ENCODE assay signal across 11 mouse cellular contexts in genomic region chr11:119197618-119198563, GRCm38 (mm10). TPM values are rescaled to one million over a fixed set of nuclear protein-coding genes. Genes with fewer than 3 reads are reported as not detected.
DNase-seq lines count a peak whose midpoint lies in the region; ATAC-seq and TF ChIP-seq lines count a peak whose summit lies in the region.
"Had no signal": no experiment of that assay in that cellular context is flagged by ENCODE, and none has a peak within 500 bp of the region (broad histone marks: within the 10 kb centered on the region; RNA-seq: fewer than 3 reads in every experiment).

No protein-coding gene starts in this region.

- DNase-seq in kidney, postnatal 0 days (ENCODE audit: low spot score), result no peak
- no peak for DNase-seq in kidney, adult 9 months
- DNase-seq in MEL (ENCODE audit: low read depth, low spot score), result no peak
- peak; percentile 80 to 86 for DNase-seq in cerebellum, adult 18-20 months
- DNase-seq in hindbrain, embryonic 14.5 days (ENCODE audit: low spot score), result no peak
- DNase-seq in urinary bladder, postnatal 4 days (ENCODE audit: low spot score in 2 of 2), result no peak
- DNase-seq in frontal cortex, postnatal 25 days (ENCODE audit: low spot score in 2 of 2), result no peak
- no peak for DNase-seq in lung, postnatal 10 days

- no peak overlapping the region for H3K4me2 ChIP-seq in kidney, postnatal 0 days (ENCODE audit: low read length)
- H3K4me2 ChIP-seq in hindbrain, embryonic 14.5 days (replicated peaks), result no peak overlapping the region
- H3K4me2 ChIP-seq: heart, embryonic 13.5 days; limb, embryonic 12.5 days had no signal

- ATAC-seq in kidney, postnatal 0 days (replicated peaks; ENCODE audit: low FRiP score, low read depth), result 0 out of 2 replicates have a peak, but pooled peaks have one; percentile 13
- no peak for ATAC-seq in hindbrain, embryonic 14.5 days (ENCODE audit: low FRiP score)

- 83% methylated on average over 18 of the region's 18 CpGs for WGBS in kidney, postnatal 0 days
- WGBS in hindbrain, embryonic 14.5 days, result 76% methylated on average over 18 of the region's 18 CpGs

- H3K4me1 ChIP-seq in kidney, postnatal 0 days (replicated peaks; ENCODE audit: insufficient read depth, low read length), result no peaks in the 10 kb centered on the region
- H3K4me1 ChIP-seq in MEL (ENCODE audit: control insufficient read depth in 1 of 2, insufficient read depth in 2 of 2, low read length in 2 of 2), result no peaks in the 10 kb centered on the region
- no peaks in the 10 kb centered on the region for H3K4me1 ChIP-seq in hindbrain, embryonic 14.5 days (replicated peaks; ENCODE audit: control insufficient read depth, insufficient read depth, low read length)

- 0 out of 2 replicates have a peak, but pooled peaks cover 3% of the 10 kb centered on the region for H3K36me3 ChIP-seq in kidney, postnatal 0 days (ENCODE audit: insufficient read depth, low read length)
- no peaks in the 10 kb centered on the region; a peak in 1 of 4 replicates for H3K36me3 ChIP-seq in MEL (ENCODE audit: control insufficient read depth in 1 of 2, insufficient read depth in 2 of 2, low read length in 2 of 2)
- peaks cover 4% of the 10 kb centered on the region; the same call in 1 of the 2 replicates for H3K36me3 ChIP-seq in hindbrain, embryonic 14.5 days (replicated peaks; ENCODE audit: control insufficient read depth, insufficient read depth)

- TF ChIP-seq EP300 in MEL (IDR thresholded peaks at IDR 0.05; ENCODE audit: low read depth in 1 of 2, low read length in 2 of 2), result no peak

- H3K27me3 ChIP-seq in kidney, postnatal 0 days (ENCODE audit: insufficient read depth, low read length), result no peaks in the 10 kb centered on the region
- no peaks in the 10 kb centered on the region for H3K27me3 ChIP-seq in MEL (ENCODE audit: control insufficient read depth in 1 of 2, insufficient read depth in 2 of 2, low read length in 2 of 2)
- H3K27me3 ChIP-seq in hindbrain, embryonic 14.5 days (ENCODE audit: control insufficient read depth, insufficient read depth, low read length), result no peaks in the 10 kb centered on the region
- H3K27me3 ChIP-seq: heart, embryonic 13.5 days; limb, embryonic 12.5 days had no signal

- H3K4me3 ChIP-seq in kidney, postnatal 0 days (replicated peaks; ENCODE audit: low read depth, low read length), result no peak overlapping the region
- H3K4me3 ChIP-seq in MEL (ENCODE audit: control insufficient read depth in 1 of 2, insufficient read depth in 1 of 2, low read depth in 2 of 2, low read length in 2 of 2), result no peak overlapping the region
- no peak overlapping the region for H3K4me3 ChIP-seq in hindbrain, embryonic 14.5 days (replicated peaks; ENCODE audit: low read length)
- H3K4me3 ChIP-seq: heart, embryonic 13.5 days; limb, embryonic 12.5 days had no signal

- H3K27ac ChIP-seq in kidney, postnatal 0 days, result no peak overlapping the region
- H3K27ac ChIP-seq in MEL (ENCODE audit: control insufficient read depth, low read depth, low read length), result no peak overlapping the region
- peak overlapping the region; percentile 26; the same call in 1 of the 2 replicates for H3K27ac ChIP-seq in hindbrain, embryonic 14.5 days
- H3K27ac ChIP-seq: heart, embryonic 13.5 days; limb, embryonic 12.5 days; macrophage had no signal

- TF ChIP-seq CTCF in kidney, postnatal 0 days (IDR thresholded peaks at IDR 0.05; ENCODE audit: low read depth), result no peak
- TF ChIP-seq CTCF in MEL (IDR thresholded peaks at IDR 0.05 in 2 of 3, conservative IDR thresholded peaks at IDR 0.05 in 1 of 3; ENCODE audit: control insufficient read depth in 1 of 3, insufficient read depth in 1 of 3, low read depth in 2 of 3, low read length in 3 of 3, poor library complexity in 1 of 3, severe bottlenecking in 1 of 3), result no peak

- TF ChIP-seq POLR2A in MEL (IDR thresholded peaks at IDR 0.05; ENCODE audit: control insufficient read depth in 1 of 2, insufficient read depth in 1 of 2, low read depth in 1 of 2, low read length in 2 of 2, poor library complexity in 1 of 2), result no peak

- H3K9ac ChIP-seq in kidney, postnatal 0 days (ENCODE audit: low read depth, low read length), result no peak overlapping the region
- H3K9ac ChIP-seq in MEL (ENCODE audit: control insufficient read depth, low read depth, low read length, poor library complexity, severe bottlenecking), result no peak overlapping the region
- H3K9ac ChIP-seq in hindbrain, embryonic 14.5 days, result no peak overlapping the region
- H3K9ac ChIP-seq: heart, embryonic 13.5 days; limb, embryonic 12.5 days had no signal

- H3K9me3 ChIP-seq in kidney, postnatal 0 days (replicated peaks; ENCODE audit: low read length), result no peaks in the 10 kb centered on the region
- no peaks in the 10 kb centered on the region for H3K9me3 ChIP-seq in MEL (replicated peaks; ENCODE audit: insufficient read depth, low read length)
- no peaks in the 10 kb centered on the region for H3K9me3 ChIP-seq in hindbrain, embryonic 14.5 days (ENCODE audit: control insufficient read depth, low read length)
- H3K9me3 ChIP-seq: heart, embryonic 13.5 days; limb, embryonic 12.5 days had no signal

- no peak for TF ChIP-seq RAD21 in MEL (IDR thresholded peaks at IDR 0.05; ENCODE audit: low read depth, low read length)

- H3K79me2 ChIP-seq in MEL (ENCODE audit: control insufficient read depth, insufficient read depth, low read length, poor library complexity), result no peaks in the 10 kb centered on the region

TF ChIP-seq in MEL, 35 proteins besides CTCF, POLR2A, EP300 and RAD21:
- TF ChIP-seq USF1 (IDR thresholded peaks at IDR 0.05; ENCODE audit: low read depth, low read length) (0 out of 2 replicates have a peak, but pooled peaks have one; percentile 33), ZKSCAN1 (IDR thresholded peaks at IDR 0.05; ENCODE audit: low read depth, low read length) (peak; percentile 84), SMC3 (IDR thresholded peaks at IDR 0.05; ENCODE audit: low read depth, low read length) (no peak), ELF1 (IDR thresholded peaks at IDR 0.05; ENCODE audit: low read depth, low read length) (no peak), ZNF384 (IDR thresholded peaks at IDR 0.05; ENCODE audit: low read depth, low read length) (no peak)

RNA-seq across cellular contexts. Expression of gene Tbc1d16, which starts 30.4 kb away (rescaled TPM):
- 9.2 and 9.5 TPM in 2 replicates for polyA plus RNA-seq in kidney, postnatal 0 days (2015; fragmentation: Nextera tagmentation; extraction: Ambion mirVana)
- total RNA-seq in MEL (2012; rRNA removed), result 12.0 and 13.6 TPM in 2 replicates
- 10 to 100 TPM in 1 of 2 experiments, not detected in 1; 19.2 TPM for polyA plus RNA-seq in MEL (2012; ENCODE audit: insufficient read depth in 1 of 2, insufficient read length in 2 of 2, low read depth in 1 of 2, low replicate concordance in 2 of 2, missing spikeins in 1 of 2)
- polyA plus RNA-seq in hindbrain, embryonic 14.5 days (2014; fragmentation: Nextera tagmentation; extraction: Ambion mirVana), result 39.3 and 41.2 TPM in 2 replicates

RNA-seq across cellular contexts. Expression of gene Ccdc40, which starts 30.5 kb away (rescaled TPM):
- 3.3 and 4.0 TPM in 2 replicates for polyA plus RNA-seq in kidney, postnatal 0 days (2015; fragmentation: Nextera tagmentation; extraction: Ambion mirVana)
- total RNA-seq in MEL (2012; rRNA removed), result 0.46 and 0.92 TPM in 2 replicates
- 1 to 10 TPM in 1 of 2 experiments, not detected in 1; 1.9 TPM for polyA plus RNA-seq in MEL (2012; ENCODE audit: insufficient read depth in 1 of 2, insufficient read length in 2 of 2, low read depth in 1 of 2, low replicate concordance in 2 of 2, missing spikeins in 1 of 2)
- polyA plus RNA-seq in hindbrain, embryonic 14.5 days (2014; fragmentation: Nextera tagmentation; extraction: Ambion mirVana), result 12.0 and 14.1 TPM in 2 replicates

Comparison
In these comparisons a context has a peak if more than half of its experiments do, and no peak if none do; other contexts are left out.
1. DNase-seq: peak in cerebellum, adult 18-20 months (2 of 2); none in kidney, postnatal 0 days (single experiment), kidney, adult 9 months (single experiment), MEL (single experiment), hindbrain, embryonic 14.5 days (single experiment), urinary bladder, postnatal 4 days (0 of 2), frontal cortex, postnatal 25 days (0 of 2) and lung, postnatal 10 days (single experiment).